Mouse (Mus musculus) erythroblast, embryonic 14.5 days (primary cell): ENCODE measurements around the gene Hadhb. TPM values are rescaled to one million over a fixed set of nuclear protein-coding genes. Genes with fewer than 3 reads are reported as not detected.

ENCODE experiments used
- H3K27me3 ChIP-seq: 2 replicates; pipeline ENCODE4 v1.6.1; 2012; ENCODE audit warnings: inconsistent platforms; ENCODE audit not compliant: control insufficient read depth
- H3K36me3 ChIP-seq: 2 replicates; pipeline ENCODE4 v1.6.1; 2012; ENCODE audit warnings: mild to moderate bottlenecking, inconsistent platforms; ENCODE audit not compliant: control insufficient read depth
- H3K4me1 ChIP-seq: 2 replicates; pipeline ENCODE4 v1.6.1; 2012; ENCODE audit warnings: inconsistent platforms; ENCODE audit not compliant: control insufficient read depth
- H3K4me3 ChIP-seq: replicated peaks from 2 replicates; pipeline ENCODE3; 2012; ENCODE audit warnings: moderate library complexity, mild to moderate bottlenecking, inconsistent platforms
- H3K9me3 ChIP-seq: 2 replicates; pipeline ENCODE4 v1.6.1; 2012; ENCODE audit warnings: low read length, inconsistent platforms, mixed read lengths; ENCODE audit not compliant: control insufficient read depth
- GATA1 ChIP-seq: IDR thresholded peaks from 2 replicates; pipeline ENCODE4 v1.6.1; 2012; ENCODE audit warnings: low read length, inconsistent platforms, mixed read lengths
- TAL1 ChIP-seq: IDR thresholded peaks from 3 replicates; pipeline ENCODE4 v1.6.1; 2012; ENCODE audit warnings: low read length, inconsistent platforms, mixed read lengths
- polyA plus RNA-seq: library from polyadenylated mRNA; stranded (reverse); fragments of >175 nt; gene quantifications from 2 replicates; pipeline ENCODE4 v1.2.3, GENCODE M21; 2012

Hadhb gene
- polyA plus RNA-seq = 2.8 and 4.6 TPM in 2 replicates

DNA sequence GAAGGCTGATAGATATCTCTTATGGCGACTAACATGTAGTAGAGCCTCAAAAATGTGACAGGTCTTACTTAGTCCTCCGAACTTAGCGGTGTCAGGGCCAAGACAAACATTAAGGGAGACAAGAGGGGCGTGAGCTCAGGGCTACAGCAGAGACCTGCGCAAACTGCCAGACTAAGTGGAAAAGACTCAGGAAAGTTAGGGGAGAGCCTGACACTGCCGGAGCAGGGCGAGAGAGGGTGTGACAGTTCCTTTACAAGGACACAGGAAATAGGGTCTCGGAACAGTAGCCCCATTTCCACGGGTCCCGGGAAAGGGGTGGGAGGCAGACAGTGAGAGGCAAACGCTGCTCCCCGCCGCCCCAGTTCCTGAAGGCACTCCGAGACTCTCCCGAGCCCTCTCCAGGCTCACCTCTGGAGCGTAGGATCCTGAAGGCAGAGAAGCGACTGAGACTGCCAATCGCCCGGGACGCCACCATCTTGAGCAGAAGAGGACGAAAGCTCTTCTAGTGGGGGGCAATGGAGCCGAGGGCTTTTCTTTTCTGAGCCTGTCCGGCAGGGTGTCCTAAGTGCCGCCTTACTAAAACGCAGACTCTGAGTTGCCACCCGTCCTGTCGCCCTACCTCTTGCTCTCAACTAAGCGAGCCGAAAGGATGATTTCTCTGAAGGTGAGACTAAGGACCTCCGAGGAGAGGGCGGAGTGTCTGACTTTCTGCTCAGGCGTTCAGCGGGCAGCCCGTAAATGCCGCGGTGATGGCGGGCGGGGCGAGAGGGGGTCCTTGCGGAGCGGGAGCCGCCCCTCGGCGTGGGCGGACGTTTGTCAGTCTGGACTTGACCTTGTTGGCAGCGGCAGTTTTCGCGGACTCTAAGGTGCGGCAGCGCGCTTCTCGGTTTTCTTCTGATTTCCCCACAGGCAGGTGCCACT lies at the start of gene Hadhb, which contains the start of gene Hadha:
Gene Hadhb (plus strand): TSS at position 775 of the 921 bp plus-strand sequence.
Gene Hadha (minus strand): TSS at position 689 of the 921 bp plus-strand sequence.
- Histone ChIP-seq H3K9me3 (no peaks in the 10 kb centered on the region), H3K36me3 (peaks cover 12% of the 10 kb centered on the region), H3K4me1 (peaks cover 29% of the 10 kb centered on the region), H3K27me3 (no peaks in the 10 kb centered on the region), H3K4me3 (peak within 1 kb of the TSS; percentile 100)
- no peak for TF ChIP-seq GATA1
- TF ChIP-seq TAL1 = no peak

DNA sequence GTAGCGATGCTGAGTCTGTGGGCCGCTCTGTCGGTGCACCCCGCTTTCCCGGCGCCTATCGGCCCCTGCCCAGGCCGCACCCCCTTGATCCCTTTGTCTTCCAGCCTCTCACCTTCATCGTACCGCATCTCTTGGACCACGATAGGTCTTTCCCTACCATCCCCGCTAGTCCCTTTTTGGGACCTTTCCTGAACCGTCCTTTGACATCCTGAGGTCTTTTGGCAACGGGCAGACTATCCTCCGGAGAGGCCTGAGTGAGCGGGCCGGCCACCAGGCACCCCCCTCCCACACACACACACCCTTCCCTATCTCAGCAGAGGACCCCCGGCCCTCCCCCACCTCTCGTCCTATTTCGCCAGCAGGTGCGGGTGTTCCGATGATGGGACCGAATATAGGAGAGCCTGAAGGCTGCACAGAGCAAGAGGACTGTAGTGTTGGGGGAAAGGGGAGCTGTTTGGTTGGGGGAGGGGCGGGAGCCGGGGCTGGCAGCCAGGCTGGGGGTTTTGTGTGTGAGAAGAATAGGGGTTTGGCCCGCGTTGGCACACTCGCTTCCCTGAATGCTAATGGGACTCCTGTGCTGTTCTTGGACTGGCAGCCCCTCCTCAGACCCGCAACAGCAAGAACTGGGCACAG lies 49.3 kb upstream of the Hadhb start, which contains the start of gene 3110082J24Rik:
Gene 3110082J24Rik (minus strand): TSS at position 419 of the 633 bp plus-strand sequence.
- Histone ChIP-seq H3K4me1 (no peaks in the 10 kb centered on the region), H3K27me3 (peaks cover 86% of the 10 kb centered on the region), H3K4me3 (no peak within 1 kb of the TSS), H3K36me3 (no peaks in the 10 kb centered on the region), H3K9me3 (peaks cover 22% of the 10 kb centered on the region)
- TF ChIP-seq GATA1 (no peak), TAL1 (no peak)

DNA sequence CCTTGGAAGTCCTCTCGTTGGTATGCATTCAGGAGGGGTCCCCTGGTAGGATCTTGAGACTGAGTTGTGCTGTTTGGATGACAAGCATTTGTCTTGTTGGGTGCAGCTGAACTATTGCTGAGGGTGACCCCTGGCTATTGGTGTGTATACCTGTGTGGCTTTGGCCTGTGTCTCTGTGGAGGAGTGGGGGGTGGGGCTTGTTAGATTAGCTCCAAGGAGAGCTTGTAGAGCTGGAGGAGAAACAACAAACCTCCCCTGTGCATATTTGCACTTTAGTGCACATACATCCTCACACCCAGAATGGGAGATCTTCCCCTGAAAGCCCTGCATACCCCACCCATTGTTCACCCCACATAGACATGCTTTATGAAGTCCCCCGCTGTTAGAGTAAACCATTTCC lies 48.3 kb upstream of the Hadhb start:
- no peak overlapping the region for H3K4me3 ChIP-seq
- H3K9me3 ChIP-seq = peaks cover 12% of the 10 kb centered on the region
- peaks cover 96% of the 10 kb centered on the region for H3K27me3 ChIP-seq
- H3K36me3 ChIP-seq = no peaks in the 10 kb centered on the region
- H3K4me1 ChIP-seq = no peaks in the 10 kb centered on the region
- no peak for TF ChIP-seq GATA1
- no peak for TF ChIP-seq TAL1

DNA sequence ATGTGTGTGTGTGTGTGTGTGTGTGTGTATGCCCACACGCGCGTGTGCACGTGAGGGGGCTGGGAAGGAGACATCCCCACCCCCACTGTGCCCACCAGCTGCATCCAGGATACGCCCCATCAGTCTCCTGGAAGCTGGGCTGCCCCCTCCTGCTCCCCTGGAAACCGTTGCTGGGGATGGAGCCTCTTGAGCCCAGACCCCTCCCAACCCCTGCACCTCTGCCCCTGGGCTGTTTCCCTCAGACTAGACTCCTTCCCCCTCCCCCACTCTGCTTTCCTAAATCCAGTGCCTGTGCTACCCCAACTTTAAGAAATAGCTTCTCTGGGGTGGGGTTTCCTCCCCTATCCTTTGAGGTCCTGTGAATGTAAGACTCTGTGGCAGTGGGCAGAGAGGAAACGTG lies 47.9 kb upstream of the Hadhb start:
- Histone ChIP-seq H3K9me3 (peaks cover 8% of the 10 kb centered on the region), H3K36me3 (no peaks in the 10 kb centered on the region), H3K4me3 (no peak overlapping the region), H3K27me3 (peaks cover 97% of the 10 kb centered on the region), H3K4me1 (no peaks in the 10 kb centered on the region)
- no peak for TF ChIP-seq GATA1
- TF ChIP-seq TAL1 = no peak

- Histone ChIP-seq H3K36me3 (no peaks in the 10 kb centered on the region), H3K27me3 (peaks cover 97% of the 10 kb centered on the region), H3K4me1 (no peaks in the 10 kb centered on the region), H3K9me3 (peaks cover 3% of the 10 kb centered on the region), H3K4me3 (no peak overlapping the region)
- TF ChIP-seq GATA1 = no peak
- TF ChIP-seq TAL1 = no peak
Observed at GRCm38 (mm10) chr5:30107611-30108041, 47.4 kb upstream of the Hadhb start.

- no peaks in the 10 kb centered on the region; the same call in 1 of the 2 replicates for H3K9me3 ChIP-seq
- peaks cover 97% of the 10 kb centered on the region for H3K27me3 ChIP-seq
- TF ChIP-seq GATA1 (no peak), TAL1 (no peak)
- H3K4me1 ChIP-seq = no peaks in the 10 kb centered on the region
- no peak overlapping the region for H3K4me3 ChIP-seq
- no peaks in the 10 kb centered on the region for H3K36me3 ChIP-seq
Observed at GRCm38 (mm10) chr5:30108233-30108632, 46.8 kb upstream of the Hadhb start.

DNA sequence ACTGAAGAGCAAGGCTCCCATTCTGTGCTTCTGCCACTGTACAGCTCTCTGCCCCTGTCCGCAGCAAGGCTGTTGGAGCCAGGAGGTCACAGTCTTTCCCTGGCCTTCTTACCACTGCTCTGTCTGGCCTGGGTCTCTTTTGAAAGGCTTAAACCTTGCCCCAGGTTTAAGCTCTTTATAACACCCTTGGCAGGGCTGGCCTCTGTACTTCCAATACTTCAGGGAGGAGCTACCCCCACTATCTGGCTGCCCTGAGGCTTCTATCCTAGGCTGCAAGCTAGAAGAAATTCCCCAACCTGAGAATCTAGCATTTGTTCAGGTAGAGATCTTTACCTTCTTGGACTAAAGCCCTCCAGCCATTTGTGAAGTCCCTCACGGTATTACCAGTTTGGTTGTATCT lies 45.1 kb upstream of the Hadhb start:
- TF ChIP-seq TAL1 (no peak), GATA1 (no peak)
- Histone ChIP-seq H3K4me3 (no peak overlapping the region), H3K36me3 (no peaks in the 10 kb centered on the region), H3K9me3 (no peaks in the 10 kb centered on the region; the same call in 1 of the 2 replicates), H3K27me3 (peaks cover 97% of the 10 kb centered on the region), H3K4me1 (peaks cover 8% of the 10 kb centered on the region)

DNA sequence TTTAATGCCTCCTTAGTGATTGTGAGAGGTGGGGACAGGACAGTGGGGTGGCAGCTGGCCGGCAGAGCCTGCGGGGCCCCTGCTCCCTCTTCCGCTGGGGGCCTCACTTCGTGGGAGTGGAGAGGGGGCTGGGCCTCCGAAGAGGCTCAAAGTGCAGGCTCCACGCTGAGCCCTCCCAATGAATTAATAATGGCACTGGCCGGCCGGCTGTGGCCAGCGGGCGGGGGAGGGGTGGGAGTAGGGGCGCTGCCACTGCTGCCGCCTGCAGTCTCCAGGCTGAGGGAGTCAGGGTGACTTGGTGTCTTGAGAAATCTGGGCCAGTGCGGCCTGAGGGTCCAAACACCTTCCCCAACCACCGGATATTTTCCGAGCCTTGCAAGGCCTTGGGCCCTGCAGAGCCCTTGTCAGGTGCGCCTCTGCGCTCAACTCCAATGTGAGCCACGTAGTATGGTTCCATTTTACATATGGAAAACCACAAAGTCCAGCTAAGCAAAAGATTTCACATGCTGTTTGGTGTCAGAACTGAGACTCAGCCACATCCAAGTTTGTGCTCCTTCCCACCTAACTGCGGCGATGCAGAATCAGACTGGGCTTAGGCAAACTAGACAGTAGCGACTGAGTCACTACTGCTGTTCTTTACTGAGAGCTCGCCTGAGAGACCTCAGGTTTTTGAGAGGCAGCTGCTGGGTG lies 44.5 kb upstream of the Hadhb start:
- H3K36me3 ChIP-seq = no peaks in the 10 kb centered on the region
- H3K9me3 ChIP-seq = no peaks in the 10 kb centered on the region; the same call in 1 of the 2 replicates
- no peak overlapping the region for H3K4me3 ChIP-seq
- peaks cover 95% of the 10 kb centered on the region for H3K27me3 ChIP-seq
- TF ChIP-seq GATA1 = no peak
- no peak for TF ChIP-seq TAL1
- peaks cover 8% of the 10 kb centered on the region for H3K4me1 ChIP-seq

- Histone ChIP-seq H3K9me3 (no peaks in the 10 kb centered on the region; the same call in 1 of the 2 replicates), H3K36me3 (no peaks in the 10 kb centered on the region), H3K4me3 (no peak overlapping the region), H3K27me3 (peaks cover 95% of the 10 kb centered on the region), H3K4me1 (peaks cover 8% of the 10 kb centered on the region)
- TF ChIP-seq GATA1 (no peak), TAL1 (no peak)
Observed at GRCm38 (mm10) chr5:30111126-30111525, 43.9 kb upstream of the Hadhb start.
